Mouse (Mus musculus) neural tube, embryonic 15.5 days (tissue): ENCODE measurements around the gene Myh10. TPM values are rescaled to one million over a fixed set of nuclear protein-coding genes. Genes with fewer than 3 reads are reported as not detected.

Experiments used
- ATAC-seq: fragments of 200-750 bp; cut with Nextera tagmentation; 2 replicates; pipeline ENCODE4 v1.8.0; 2017; ENCODE audit warnings: mild to moderate bottlenecking, moderate TSS enrichment, moderate library complexity; ENCODE audit not compliant: low FRiP score
- H3K27ac ChIP-seq: fragments of 300-500 bp; sonication (generic); replicated peaks from 2 replicates; pipeline ENCODE4 v1.5.1; 2015; ENCODE audit warnings: mild to moderate bottlenecking, inconsistent platforms
- H3K27me3 ChIP-seq: fragments of 300-500 bp; sonication (generic); replicated peaks from 2 replicates; pipeline ENCODE4 v1.6.1; 2015; ENCODE audit warnings: inconsistent platforms
- H3K36me3 ChIP-seq: fragments of 300-500 bp; sonication (generic); 2 replicates; pipeline ENCODE4 v1.6.1; 2015; ENCODE audit warnings: inconsistent platforms
- H3K4me1 ChIP-seq: fragments of 300-500 bp; sonication (generic); 2 replicates; pipeline ENCODE4 v1.6.1; 2015; ENCODE audit warnings: inconsistent platforms
- H3K4me2 ChIP-seq: fragments of 300-500 bp; sonication (generic); 2 replicates; pipeline ENCODE4 v1.6.1; 2015; ENCODE audit warnings: inconsistent platforms, mild to moderate bottlenecking, moderate library complexity
- H3K4me3 ChIP-seq: fragments of 300-500 bp; sonication (generic); replicated peaks from 2 replicates; pipeline ENCODE4 v1.5.1; 2015; ENCODE audit warnings: mild to moderate bottlenecking, inconsistent platforms
- H3K9ac ChIP-seq: fragments of 300-500 bp; sonication (generic); replicated peaks from 2 replicates; pipeline ENCODE4 v1.6.1; 2015; ENCODE audit warnings: mild to moderate bottlenecking, inconsistent platforms
- H3K9me3 ChIP-seq: fragments of 300-500 bp; sonication (generic); replicated peaks from 2 replicates; pipeline ENCODE4 v1.6.1; 2016; ENCODE audit warnings: inconsistent platforms
- WGBS: fragments of 180-500 bp; shearing (Covaris S2); methylation state at CpG from one replicate; pipeline ENCODE4 v1.1.7; 2015; ENCODE audit warnings: mixed read lengths; 5-methylcytosine and 5-hydroxymethylcytosine counted together
- polyA plus RNA-seq: library from polyadenylated mRNA; unstranded; fragments of >200 nt; fragmentation: Nextera tagmentation; extraction: Ambion mirVana; gene quantifications from 2 replicates; pipeline ENCODE4 v1.2.1, GENCODE M21; 2015

Gene Myh10
- polyA plus RNA-seq, 1 experiment from 2014 or later, result 84.8 TPM

GRCm38 (mm10) chr11:68756456-68757348 is 65.3 kb downstream of the Myh10 start:
- Histone ChIP-seq H3K4me2 (no peak overlapping the region), H3K27ac (no peak overlapping the region), H3K27me3 (no peaks in the 10 kb centered on the region), H3K9ac (no peak overlapping the region), H3K36me3 (peaks cover 13% of the 10 kb centered on the region), H3K9me3 (no peaks in the 10 kb centered on the region), H3K4me1 (peaks cover 23% of the 10 kb centered on the region), H3K4me3 (no peak overlapping the region)
- WGBS, result 75% methylated on average over 11 of the region's 11 CpGs
- ATAC-seq, result no peak

- WGBS, result 85% methylated on average over 3 of the region's 3 CpGs
- peaks cover 9% of the 10 kb centered on the region for H3K4me1 ChIP-seq
- no peak for ATAC-seq
- peaks cover 39% of the 10 kb centered on the region for H3K36me3 ChIP-seq
- no peak overlapping the region for H3K4me3 ChIP-seq
- no peaks in the 10 kb centered on the region for H3K27me3 ChIP-seq
- no peak overlapping the region for H3K4me2 ChIP-seq
- no peak overlapping the region for H3K9ac ChIP-seq
- no peaks in the 10 kb centered on the region for H3K9me3 ChIP-seq
- H3K27ac ChIP-seq, result no peak overlapping the region
These were observed 68.3 kb downstream of the Myh10 start for GRCm38 (mm10) chr11:68759691-68760090.

GRCm38 (mm10) chr11:68761155-68761554 is 69.8 kb downstream of the Myh10 start:
- WGBS, result 88% methylated on average over 4 of the region's 4 CpGs
- Histone ChIP-seq H3K4me1 (peaks cover 12% of the 10 kb centered on the region), H3K4me2 (no peak overlapping the region), H3K9me3 (no peaks in the 10 kb centered on the region), H3K36me3 (peaks cover 54% of the 10 kb centered on the region), H3K27ac (no peak overlapping the region), H3K4me3 (no peak overlapping the region), H3K27me3 (no peaks in the 10 kb centered on the region), H3K9ac (no peak overlapping the region)
- ATAC-seq, result no peak

- no peak overlapping the region for H3K4me3 ChIP-seq
- H3K4me1 ChIP-seq, result peaks cover 9% of the 10 kb centered on the region
- H3K27ac ChIP-seq, result no peak overlapping the region
- 93% methylated on average over 6 of the region's 6 CpGs for WGBS
- no peak for ATAC-seq
- H3K9ac ChIP-seq, result no peak overlapping the region
- no peak overlapping the region for H3K4me2 ChIP-seq
- peaks cover 59% of the 10 kb centered on the region for H3K36me3 ChIP-seq
- H3K27me3 ChIP-seq, result no peaks in the 10 kb centered on the region
- no peaks in the 10 kb centered on the region for H3K9me3 ChIP-seq
These were observed 70.3 kb downstream of the Myh10 start for GRCm38 (mm10) chr11:68761664-68762063.

GRCm38 (mm10) chr11:68764622-68765021 is 73.3 kb downstream of the Myh10 start:
- no peak overlapping the region for H3K4me2 ChIP-seq
- H3K9me3 ChIP-seq, result no peaks in the 10 kb centered on the region
- H3K4me1 ChIP-seq, result peaks cover 9% of the 10 kb centered on the region
- ATAC-seq, result no peak
- no peak overlapping the region for H3K27ac ChIP-seq
- H3K9ac ChIP-seq, result no peak overlapping the region
- WGBS, result 21% methylated on average over 3 of the region's 3 CpGs
- no peak overlapping the region for H3K4me3 ChIP-seq
- H3K27me3 ChIP-seq, result no peaks in the 10 kb centered on the region
- peaks cover 85% of the 10 kb centered on the region for H3K36me3 ChIP-seq

- H3K27ac ChIP-seq, result no peak overlapping the region
- no peaks in the 10 kb centered on the region for H3K9me3 ChIP-seq
- ATAC-seq, result no peak
- H3K36me3 ChIP-seq, result peaks cover 98% of the 10 kb centered on the region
- H3K9ac ChIP-seq, result no peak overlapping the region
- WGBS, result 95% methylated on average over 10 of the region's 10 CpGs
- H3K4me3 ChIP-seq, result no peak overlapping the region
- no peak overlapping the region for H3K4me2 ChIP-seq
- H3K27me3 ChIP-seq, result no peaks in the 10 kb centered on the region
- H3K4me1 ChIP-seq, result peaks cover 9% of the 10 kb centered on the region
These were observed 76.6 kb downstream of the Myh10 start for GRCm38 (mm10) chr11:68767762-68768542.

- Histone ChIP-seq H3K4me2 (no peak overlapping the region), H3K27me3 (no peaks in the 10 kb centered on the region), H3K27ac (no peak overlapping the region), H3K4me3 (no peak overlapping the region), H3K4me1 (peaks cover under 1% of the 10 kb centered on the region; the same call in 1 of the 2 replicates), H3K36me3 (peaks cover 96% of the 10 kb centered on the region), H3K9ac (no peak overlapping the region), H3K9me3 (no peaks in the 10 kb centered on the region)
- 89% methylated on average over 9 of the region's 9 CpGs for WGBS
- ATAC-seq, result no peak
These were observed 78.6 kb downstream of the Myh10 start for GRCm38 (mm10) chr11:68769770-68770510.

- Histone ChIP-seq H3K4me2 (no peak overlapping the region), H3K4me1 (0 out of 2 replicates have a peak, but pooled peaks cover 2% of the 10 kb centered on the region), H3K9me3 (no peaks in the 10 kb centered on the region), H3K36me3 (peaks cover 52% of the 10 kb centered on the region), H3K27me3 (no peaks in the 10 kb centered on the region), H3K4me3 (no peak overlapping the region), H3K9ac (no peak overlapping the region), H3K27ac (no peak overlapping the region)
- WGBS, result 89% methylated on average over 7 of the region's 7 CpGs
- ATAC-seq, result no peak
These were observed 84.8 kb downstream of the Myh10 start for GRCm38 (mm10) chr11:68776147-68776655.

GRCm38 (mm10) chr11:68777933-68778332 is 86.6 kb downstream of the Myh10 start:
- ATAC-seq, result no peak
- 86% methylated on average over 11 of the region's 11 CpGs for WGBS

GRCm38 (mm10) chr11:68778855-68779254 is 87.5 kb downstream of the Myh10 start:
- Histone ChIP-seq H3K36me3 (peaks cover 48% of the 10 kb centered on the region), H3K27ac (no peak overlapping the region), H3K9ac (no peak overlapping the region), H3K27me3 (no peaks in the 10 kb centered on the region), H3K4me3 (no peak overlapping the region), H3K4me2 (no peak overlapping the region), H3K9me3 (no peaks in the 10 kb centered on the region), H3K4me1 (0 out of 2 replicates have a peak, but pooled peaks cover 2% of the 10 kb centered on the region)
- no peak for ATAC-seq

More at GRCm38 (mm10) chr11:68777933-68778332, 86.6 kb downstream of the Myh10 start:
- Histone ChIP-seq H3K27me3 (no peaks in the 10 kb centered on the region), H3K4me3 (no peak overlapping the region), H3K27ac (no peak overlapping the region), H3K36me3 (peaks cover 49% of the 10 kb centered on the region), H3K4me2 (no peak overlapping the region), H3K9ac (no peak overlapping the region), H3K9me3 (no peaks in the 10 kb centered on the region), H3K4me1 (0 out of 2 replicates have a peak, but pooled peaks cover 2% of the 10 kb centered on the region)
